Mouse (Mus musculus): ENCODE measurements at regions not wholly inside any gene's neighbourhood (a gene's known extent, or its start where the extent isn't known, plus 50 kb on each side); places are given as distances from the start of the nearest gene placed in this dataset.

DNA sequence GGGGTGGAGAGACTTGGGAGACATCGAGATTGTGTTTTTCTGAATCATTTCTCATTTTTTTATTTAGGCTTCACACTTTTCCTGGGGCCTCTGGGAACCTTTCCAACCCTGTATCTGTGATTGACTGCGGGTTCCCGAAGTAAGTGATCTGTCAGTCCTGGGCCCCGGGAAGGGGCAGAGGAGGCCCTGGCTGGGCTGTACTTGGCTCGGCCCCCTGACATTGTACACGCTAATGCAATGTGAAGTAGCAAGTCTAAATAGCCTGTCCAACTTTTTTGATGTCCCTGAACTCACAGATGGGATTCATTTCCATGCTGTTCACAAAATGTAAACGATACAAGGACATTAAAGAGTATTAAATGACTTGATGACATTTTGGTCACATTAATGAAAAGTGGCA lies 636.1 kb downstream of the Insc start:
- no peak for TF ChIP-seq CTCF (IDR thresholded peaks at IDR 0.05; ENCODE audit: borderline replicate concordance, control insufficient read depth, extremely low read depth, insufficient read depth, low read length, poor library complexity)
- no peak for TF ChIP-seq POLR2A (IDR thresholded peaks at IDR 0.05; ENCODE audit: control insufficient read depth, extremely low read depth, insufficient read depth, low read length, poor library complexity)
